Mouse (Mus musculus) cerebellum, postnatal 4 days (tissue): ENCODE data around the gene Gfra1.
A peak's percentile ranks its signal among the peaks of the same experiment; 100 is the strongest.

ENCODE experiments used
- DNase-seq, 2 experiments: peaks; one replicate each; pipeline ENCODE4 v3.0.0; 2022; ENCODE audit warnings: low spot score in 2 of 2, mixed read lengths in 1 of 2

The Gfra1 gene

GRCm38 (mm10) chr19:58441785-58442184 lies 13.9 kb downstream of the Gfra1 start:
- DNase-seq = no peak

- no peak for DNase-seq
These were observed 14.5 kb downstream of the Gfra1 start for GRCm38 (mm10) chr19:58441246-58441645.

- no peak for DNase-seq
These were observed 16.9 kb downstream of the Gfra1 start for GRCm38 (mm10) chr19:58438762-58439161.

- DNase-seq = no peak
These were observed 18.2 kb downstream of the Gfra1 start for GRCm38 (mm10) chr19:58437441-58438071.

GRCm38 (mm10) chr19:58436874-58437273 lies 18.8 kb downstream of the Gfra1 start:
- no peak for DNase-seq

- DNase-seq = no peak
These were observed 19.8 kb downstream of the Gfra1 start for GRCm38 (mm10) chr19:58435877-58436276.

- no peak for DNase-seq
These were observed 22.9 kb downstream of the Gfra1 start for GRCm38 (mm10) chr19:58432840-58433239.

GRCm38 (mm10) chr19:58428546-58428945 lies 27.2 kb downstream of the Gfra1 start:
- no peak for DNase-seq

GRCm38 (mm10) chr19:58427348-58427747 lies 28.4 kb downstream of the Gfra1 start:
- DNase-seq = no peak

- no peak for DNase-seq
These were observed 30.8 kb downstream of the Gfra1 start for GRCm38 (mm10) chr19:58424928-58425327.

- DNase-seq = no peak
These were observed 31.5 kb downstream of the Gfra1 start for GRCm38 (mm10) chr19:58424179-58424578.

GRCm38 (mm10) chr19:58422916-58423493 lies 32.7 kb downstream of the Gfra1 start:
- no peak for DNase-seq

- no peak for DNase-seq
These were observed 36.0 kb downstream of the Gfra1 start for GRCm38 (mm10) chr19:58419685-58420084.

- no peak for DNase-seq
These were observed 36.4 kb downstream of the Gfra1 start for GRCm38 (mm10) chr19:58419278-58419677.

GRCm38 (mm10) chr19:58415173-58415572 lies 40.5 kb downstream of the Gfra1 start:
- DNase-seq = no peak

GRCm38 (mm10) chr19:58414733-58415132 lies 41.0 kb downstream of the Gfra1 start:
- no peak for DNase-seq

- DNase-seq = peak in 1 of 2 experiments; percentile 29
These were observed 42.4 kb downstream of the Gfra1 start for GRCm38 (mm10) chr19:58413290-58413689.

- no peak for DNase-seq
These were observed 42.9 kb downstream of the Gfra1 start for GRCm38 (mm10) chr19:58412811-58413210.

- DNase-seq = no peak
These were observed 49.0 kb downstream of the Gfra1 start for GRCm38 (mm10) chr19:58406726-58407125.

GRCm38 (mm10) chr19:58400224-58400623 lies 55.5 kb downstream of the Gfra1 start:
- no peak for DNase-seq

GRCm38 (mm10) chr19:58399166-58399565 lies 56.5 kb downstream of the Gfra1 start:
- no peak for DNase-seq

GRCm38 (mm10) chr19:58396604-58396984 lies 59.1 kb downstream of the Gfra1 start:
- no peak for DNase-seq

- no peak for DNase-seq
These were observed 59.7 kb downstream of the Gfra1 start for GRCm38 (mm10) chr19:58395785-58396603.
